Mouse (Mus musculus) small intestine, adult 2 months (tissue): ENCODE results near the gene Zdhhc21. TPM values are rescaled to one million over a fixed set of nuclear protein-coding genes. Genes with fewer than 3 reads are reported as not detected.

Source experiments
- H3K27ac ChIP-seq: fragments of 200-500 bp; 2 replicates; pipeline ENCODE4 v1.5.1; 2012; ENCODE audit warnings: low read depth, low read length, control low read depth, inconsistent platforms; ENCODE audit not compliant: insufficient read depth
- H3K27me3 ChIP-seq: fragments of 200-500 bp; 2 replicates; pipeline ENCODE4 v1.6.1; 2012; ENCODE audit warnings: mild to moderate bottlenecking, moderate library complexity, low read length, inconsistent platforms; ENCODE audit not compliant: control insufficient read depth, insufficient read depth
- H3K36me3 ChIP-seq: fragments of 200-500 bp; 2 replicates; pipeline ENCODE4 v1.6.1; 2012; ENCODE audit warnings: mild to moderate bottlenecking, low read length, control low read depth, inconsistent platforms; ENCODE audit not compliant: control insufficient read depth, insufficient read depth
- H3K4me1 ChIP-seq: fragments of 200-500 bp; 2 replicates; pipeline ENCODE4 v1.6.1; 2012; ENCODE audit warnings: low read length, inconsistent platforms, mixed read lengths; ENCODE audit not compliant: control insufficient read depth, insufficient read depth, insufficient read length
- H3K4me3 ChIP-seq: fragments of 200-500 bp; 2 replicates; pipeline ENCODE4 v1.5.1; 2012; ENCODE audit warnings: low read depth, mild to moderate bottlenecking, control low read depth, inconsistent platforms, low read length, moderate library complexity
- CTCF ChIP-seq: fragments of 200-500 bp; IDR thresholded peaks from 2 replicates; pipeline ENCODE4 v1.5.1; 2012; ENCODE audit warnings: low read depth, mild to moderate bottlenecking, control low read depth, inconsistent platforms, low read length, moderate library complexity, mixed read lengths; ENCODE audit not compliant: insufficient replicate concordance, insufficient read length; ENCODE audit errors: extremely low read depth
- POLR2A ChIP-seq: fragments of 200-500 bp; IDR thresholded peaks from 2 replicates; pipeline ENCODE4 v1.6.1; 2012; ENCODE audit warnings: low read depth, mild to moderate bottlenecking, control low read depth, inconsistent platforms, low read length, moderate library complexity
- WGBS: fragments of 180-500 bp; shearing (Covaris S2); methylation state at CpG from one replicate; pipeline ENCODE4 v1.1.7; 2018; 5-methylcytosine and 5-hydroxymethylcytosine counted together
- polyA plus RNA-seq: library from polyadenylated mRNA; depleted of rRNA; stranded (reverse); fragments of >200 nt; gene quantifications from 2 replicates; pipeline ENCODE4 v1.2.3, GENCODE M21; 2012

Gene Zdhhc21
- polyA plus RNA-seq, 1 experiment = 1.1 TPM

GRCm38 (mm10) chr4:82831155-82831554 is 28.6 kb downstream of the Zdhhc21 start:
- Histone ChIP-seq H3K36me3 (peaks cover 29% of the 10 kb centered on the region), H3K4me1 (no peaks in the 10 kb centered on the region), H3K4me3 (no peak overlapping the region), H3K27ac (no peak overlapping the region), H3K27me3 (no peaks in the 10 kb centered on the region)
- WGBS = 97% methylated on average over 2 of the region's 2 CpGs
- no peak for TF ChIP-seq POLR2A
- TF ChIP-seq CTCF = no peak

- Histone ChIP-seq H3K36me3 (peaks cover 21% of the 10 kb centered on the region), H3K27ac (no peak overlapping the region), H3K4me1 (no peaks in the 10 kb centered on the region), H3K4me3 (no peak overlapping the region), H3K27me3 (no peaks in the 10 kb centered on the region)
- 74% methylated on average over 5 of the region's 5 CpGs for WGBS
- TF ChIP-seq POLR2A = no peak
- no peak for TF ChIP-seq CTCF
These were observed 30.3 kb downstream of the Zdhhc21 start for GRCm38 (mm10) chr4:82829429-82829828.

DNA sequence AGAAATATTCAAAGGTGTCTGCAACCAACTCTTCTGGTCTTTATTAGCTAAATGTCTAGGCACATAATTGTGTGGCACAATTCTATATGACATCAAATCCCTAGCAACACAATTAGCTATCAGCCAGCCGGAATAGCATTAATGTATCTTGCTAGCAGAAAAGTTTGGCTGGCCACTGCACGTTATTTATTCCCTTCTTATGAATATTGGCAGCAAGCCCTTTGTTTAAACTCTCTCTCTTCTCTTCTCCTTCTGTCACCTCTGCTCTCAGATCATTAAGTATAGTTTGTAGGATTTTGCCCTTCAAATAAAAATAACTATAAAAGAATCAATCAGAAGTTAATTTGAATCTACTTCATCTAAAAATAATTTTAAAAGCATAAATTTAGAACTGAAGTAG is 32.8 kb downstream of the Zdhhc21 start:
- H3K27ac ChIP-seq = no peak overlapping the region
- TF ChIP-seq CTCF (no peak), POLR2A (no peak)
- H3K27me3 ChIP-seq = no peaks in the 10 kb centered on the region
- H3K4me1 ChIP-seq = no peaks in the 10 kb centered on the region
- H3K4me3 ChIP-seq = no peak overlapping the region
- peaks cover 9% of the 10 kb centered on the region for H3K36me3 ChIP-seq
- 72% methylated on average over 2 of the region's 2 CpGs for WGBS

GRCm38 (mm10) chr4:82817833-82818232 is 41.9 kb downstream of the Zdhhc21 start:
- Histone ChIP-seq H3K4me3 (no peak overlapping the region), H3K27me3 (no peaks in the 10 kb centered on the region), H3K4me1 (no peaks in the 10 kb centered on the region), H3K36me3 (peaks cover 7% of the 10 kb centered on the region), H3K27ac (no peak overlapping the region)
- TF ChIP-seq CTCF = no peak
- no peak for TF ChIP-seq POLR2A
- 83% methylated on average over 5 of the region's 5 CpGs for WGBS

GRCm38 (mm10) chr4:82816351-82816750 is 43.4 kb downstream of the Zdhhc21 start:
- 85% methylated on average over 8 of the region's 8 CpGs for WGBS
- Histone ChIP-seq H3K4me3 (no peak overlapping the region), H3K27ac (no peak overlapping the region), H3K4me1 (no peaks in the 10 kb centered on the region), H3K36me3 (peaks cover 9% of the 10 kb centered on the region), H3K27me3 (no peaks in the 10 kb centered on the region)
- TF ChIP-seq CTCF (no peak), POLR2A (no peak)

GRCm38 (mm10) chr4:82815296-82815695 is 44.5 kb downstream of the Zdhhc21 start:
- peaks cover 15% of the 10 kb centered on the region for H3K36me3 ChIP-seq
- H3K27me3 ChIP-seq = no peaks in the 10 kb centered on the region
- whole genome bisulfite sequencing = 88% methylated on average over 4 of the region's 4 CpGs
- H3K4me1 ChIP-seq = no peaks in the 10 kb centered on the region
- no peak overlapping the region for H3K27ac ChIP-seq
- TF ChIP-seq CTCF (no peak), POLR2A (no peak)
- H3K4me3 ChIP-seq = no peak overlapping the region

GRCm38 (mm10) chr4:82813356-82813755 is 46.4 kb downstream of the Zdhhc21 start:
- TF ChIP-seq CTCF (no peak), POLR2A (no peak)
- no peak overlapping the region for H3K27ac ChIP-seq
- no peaks in the 10 kb centered on the region for H3K27me3 ChIP-seq
- peaks cover 13% of the 10 kb centered on the region for H3K36me3 ChIP-seq
- WGBS = 80% methylated on average over 6 of the region's 6 CpGs
- no peak overlapping the region for H3K4me3 ChIP-seq
- H3K4me1 ChIP-seq = no peaks in the 10 kb centered on the region

DNA sequence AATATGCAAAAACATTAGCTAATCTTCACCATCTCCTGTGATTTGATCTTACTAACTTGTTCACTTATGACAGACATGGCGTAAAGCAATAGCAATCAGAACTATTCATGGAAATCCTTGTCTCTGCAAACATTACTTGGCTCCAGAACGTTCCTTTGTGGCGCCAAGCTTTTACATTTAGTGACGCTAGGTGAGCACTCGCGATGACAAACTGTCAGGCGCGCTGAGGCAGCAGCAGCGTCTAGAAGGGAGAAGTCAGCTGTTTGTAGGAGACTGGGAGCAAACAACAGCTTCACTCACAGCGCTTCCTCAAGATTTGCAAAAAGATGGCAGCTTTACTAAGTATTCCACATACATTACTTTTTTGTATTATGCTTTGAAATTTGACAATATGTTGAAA is 51.9 kb downstream of the Zdhhc21 start:
- 85% methylated on average over 10 of the region's 10 CpGs for WGBS
- H3K27me3 ChIP-seq = no peaks in the 10 kb centered on the region
- H3K4me3 ChIP-seq = no peak overlapping the region
- H3K36me3 ChIP-seq = peaks cover 20% of the 10 kb centered on the region
- TF ChIP-seq POLR2A (no peak), CTCF (no peak)
- H3K27ac ChIP-seq = no peak overlapping the region
- H3K4me1 ChIP-seq = no peaks in the 10 kb centered on the region
